Mouse (Mus musculus) C2C12 (cell line): ENCODE results near the gene Haus2. TPM values are rescaled to one million over a fixed set of nuclear protein-coding genes. Genes with fewer than 3 reads are reported as not detected.

Source experiments
- H3K27me3 ChIP-seq: one replicate; pipeline ENCODE4 v1.6.1; 2011; ENCODE audit not compliant: control insufficient read depth, insufficient read depth, insufficient read length
- H3K36me3 ChIP-seq: one replicate; pipeline ENCODE4 v1.6.1; 2011; ENCODE audit not compliant: control insufficient read depth, insufficient read depth
- H3K4me3 ChIP-seq: one replicate; pipeline ENCODE4 v1.5.1; 2011; ENCODE audit warnings: mild to moderate bottlenecking, control low read depth; ENCODE audit not compliant: poor library complexity, insufficient read depth, severe bottlenecking
- H3K79me2 ChIP-seq: one replicate; pipeline ENCODE4 v1.6.1; 2011; ENCODE audit not compliant: control insufficient read depth, insufficient read depth
- H3K79me3 ChIP-seq: one replicate; pipeline ENCODE4 v1.6.1; 2011; ENCODE audit warnings: low read depth, control low read depth
- H3ac ChIP-seq: one replicate; pipeline ENCODE3; 2011; ENCODE audit warnings: low read depth; ENCODE audit not compliant: control insufficient read depth, insufficient read length
- CEBPB ChIP-seq: IDR thresholded peaks from one replicate; pipeline ENCODE4 v1.6.1; 2011; ENCODE audit warnings: low read depth, mild to moderate bottlenecking, control low read depth, moderate library complexity
- CTCF ChIP-seq: IDR thresholded peaks from one replicate; pipeline ENCODE4 v1.5.1; 2011; ENCODE audit not compliant: control insufficient read depth, insufficient read depth, insufficient read length
- FOSL1 ChIP-seq: IDR thresholded peaks from one replicate; pipeline ENCODE4 v1.8.0; 2011; ENCODE audit warnings: mild to moderate bottlenecking, low read length; ENCODE audit not compliant: poor library complexity, insufficient read depth, severe bottlenecking
- MAX ChIP-seq: IDR thresholded peaks from one replicate; pipeline ENCODE4 v1.6.1; 2011; ENCODE audit warnings: mild to moderate bottlenecking, control low read depth
- MYOD1 ChIP-seq: IDR thresholded peaks from one replicate; pipeline ENCODE4 v1.6.1; 2011; ENCODE audit warnings: low read depth; ENCODE audit not compliant: control insufficient read depth, insufficient read length
- MYOG ChIP-seq: IDR thresholded peaks from one replicate; pipeline ENCODE4 v1.6.1; 2011; ENCODE audit not compliant: control insufficient read depth, insufficient read length; ENCODE audit errors: extremely low read depth
- USF1 ChIP-seq: IDR thresholded peaks from one replicate; pipeline ENCODE4 v1.6.1; 2011; ENCODE audit warnings: low read depth, mild to moderate bottlenecking, control low read depth, moderate library complexity
- polyA plus RNA-seq: library from polyadenylated mRNA; unstranded; fragments of >200 nt; fragmentation: generic; extraction: Trizol; gene quantifications from one replicate; pipeline ENCODE4 v1.2.1, GENCODE M21; 2012; ENCODE audit warnings: missing spikeins

The Haus2 gene
- polyA plus RNA-seq, 1 experiment, result 4.1 TPM

DNA sequence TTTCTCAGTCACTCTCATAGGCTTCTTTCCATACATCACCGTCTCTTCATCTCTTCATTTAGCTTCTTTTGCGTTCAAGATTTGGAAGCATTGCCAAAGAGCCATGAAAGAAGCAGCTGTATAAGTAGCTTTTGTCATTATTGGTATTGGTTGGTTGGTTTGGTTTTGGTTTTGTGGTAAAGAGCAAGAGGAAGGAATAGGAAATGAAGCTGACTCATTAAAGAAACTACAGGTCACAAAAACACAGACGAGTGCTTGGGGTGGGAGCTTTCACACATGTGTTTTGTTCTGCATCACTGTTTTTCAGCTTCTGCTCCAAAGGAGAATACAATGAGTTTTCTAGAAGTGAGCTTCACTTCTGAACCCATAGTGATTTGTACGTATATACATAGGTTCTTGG is 9.7 kb upstream of the Haus2 start:
- TF ChIP-seq MAX (no peak), CEBPB (no peak)
- Histone ChIP-seq H3K27me3 (no peaks in the 10 kb centered on the region), H3K36me3 (peaks cover 68% of the 10 kb centered on the region), H3K79me2 (no peaks in the 10 kb centered on the region), H3ac (no peak overlapping the region), H3K4me3 (no peak overlapping the region), H3K79me3 (no peaks in the 10 kb centered on the region)

DNA sequence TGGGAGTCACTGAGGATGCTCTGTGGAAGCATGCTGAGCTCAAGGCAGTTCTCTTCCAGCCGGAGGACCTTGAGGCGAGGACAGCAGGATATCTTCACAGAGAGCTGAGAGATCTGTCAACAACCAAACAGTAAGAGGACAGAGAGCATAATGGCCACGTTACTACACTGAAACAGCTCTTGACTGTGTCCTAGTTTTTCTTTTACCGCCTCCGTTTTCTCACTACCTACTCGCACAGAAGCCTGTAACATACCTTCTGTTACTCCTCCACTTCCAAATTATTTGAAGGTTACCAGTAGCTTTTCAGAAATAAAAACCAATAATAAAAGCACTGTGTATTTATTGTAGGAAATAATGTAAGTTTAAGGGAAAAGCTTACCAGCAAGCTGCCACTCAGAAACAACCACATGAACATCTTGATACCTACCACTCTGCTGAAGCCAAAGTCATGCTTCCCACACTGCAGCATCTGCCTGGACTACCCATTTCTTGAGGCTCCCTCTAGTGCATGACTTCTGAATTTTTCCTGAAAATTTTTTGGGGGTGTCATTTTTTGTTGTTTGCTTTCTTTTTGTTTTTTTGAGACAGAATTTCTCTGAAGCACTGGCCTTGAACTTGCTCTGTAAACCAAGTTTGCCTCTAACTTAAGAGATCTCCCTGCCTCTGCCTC is 3.0 kb upstream of the Haus2 start:
- Histone ChIP-seq H3K4me3 (no peak overlapping the region), H3ac (no peak overlapping the region), H3K27me3 (no peaks in the 10 kb centered on the region), H3K36me3 (peaks cover 23% of the 10 kb centered on the region), H3K79me3 (peaks cover 16% of the 10 kb centered on the region), H3K79me2 (peaks cover 36% of the 10 kb centered on the region)
- no peak for TF ChIP-seq MYOD1
- TF ChIP-seq FOSL1, result no peak
- TF ChIP-seq MAX, result no peak
- no peak for TF ChIP-seq CTCF
- no peak for TF ChIP-seq CEBPB
- TF ChIP-seq USF1, result no peak

DNA sequence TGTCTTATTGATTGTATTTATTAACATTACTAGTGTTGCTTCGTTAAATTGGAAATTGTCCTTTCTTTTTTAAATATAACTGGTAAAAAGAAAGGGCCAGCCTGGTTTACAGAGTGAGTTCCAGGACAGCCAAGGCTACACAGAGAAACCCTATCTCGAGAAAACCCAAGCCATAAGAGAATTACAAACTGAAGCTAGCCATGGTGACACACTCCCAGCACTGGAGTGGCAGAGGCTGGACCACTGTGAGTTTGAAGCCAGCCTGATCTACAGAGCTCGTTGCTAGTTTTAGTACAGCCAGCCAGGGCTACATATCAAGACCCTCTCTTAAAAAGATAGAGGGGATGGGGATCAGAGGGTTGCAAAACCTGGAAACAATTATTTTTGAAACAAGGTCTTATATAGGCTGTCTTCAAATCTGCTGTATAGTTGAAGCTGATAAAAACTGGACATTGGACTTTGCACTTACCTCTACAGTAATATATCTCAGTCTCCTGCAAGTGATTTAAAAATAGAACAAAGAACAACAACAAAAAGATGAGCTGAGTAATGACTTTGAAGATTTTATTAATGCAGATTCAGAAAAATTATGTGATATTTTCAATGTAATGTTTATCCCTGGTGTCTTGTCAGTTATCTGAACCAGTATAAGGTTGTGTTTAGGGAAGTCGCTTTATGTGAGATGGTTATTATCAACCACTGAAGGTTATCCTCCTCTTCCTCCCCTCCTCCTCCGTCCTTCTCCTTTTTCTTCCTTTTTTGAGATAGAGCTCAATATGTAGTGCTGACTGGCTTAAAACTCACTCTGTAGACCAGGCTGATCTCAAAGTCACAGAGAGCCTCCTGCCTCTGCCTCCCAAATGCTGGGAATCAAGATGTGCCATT is 7.3 kb downstream of the Haus2 start:
- no peak overlapping the region for H3ac ChIP-seq
- H3K79me3 ChIP-seq, result peaks cover 4% of the 10 kb centered on the region
- TF ChIP-seq FOSL1 (no peak), CEBPB (no peak), MYOD1 (no peak), MAX (no peak), MYOG (no peak)
- H3K36me3 ChIP-seq, result peaks cover 59% of the 10 kb centered on the region
- H3K27me3 ChIP-seq, result no peaks in the 10 kb centered on the region
- peaks cover 8% of the 10 kb centered on the region for H3K79me2 ChIP-seq
- H3K4me3 ChIP-seq, result no peak overlapping the region

DNA sequence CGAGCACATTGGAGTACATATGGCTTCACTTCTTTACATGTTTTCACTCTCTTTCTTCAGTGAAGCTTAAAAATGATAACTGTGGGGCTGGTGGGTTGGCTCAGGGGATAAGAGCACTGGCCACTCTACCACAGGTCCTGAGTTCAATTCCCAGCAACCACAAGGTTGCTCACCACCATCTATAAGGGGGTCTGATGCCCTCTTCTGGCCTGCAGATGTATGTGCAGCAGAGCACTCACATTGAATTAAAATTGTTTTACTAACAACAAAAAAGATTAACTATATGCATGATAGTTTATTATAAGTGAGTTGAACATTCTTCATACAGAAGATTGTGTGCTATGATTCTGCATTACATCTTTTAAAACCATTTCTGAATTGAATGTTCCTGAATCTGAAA is 10.4 kb downstream of the Haus2 start:
- no peaks in the 10 kb centered on the region for H3K79me3 ChIP-seq
- no peak overlapping the region for H3ac ChIP-seq
- no peaks in the 10 kb centered on the region for H3K79me2 ChIP-seq
- no peaks in the 10 kb centered on the region for H3K27me3 ChIP-seq
- H3K36me3 ChIP-seq, result peaks cover 41% of the 10 kb centered on the region
- no peak overlapping the region for H3K4me3 ChIP-seq
- TF ChIP-seq CTCF, result no peak
- no peak for TF ChIP-seq FOSL1
- no peak for TF ChIP-seq MAX
- TF ChIP-seq MYOD1, result no peak
- TF ChIP-seq CEBPB, result no peak
- TF ChIP-seq USF1, result no peak
- TF ChIP-seq MYOG, result no peak

DNA sequence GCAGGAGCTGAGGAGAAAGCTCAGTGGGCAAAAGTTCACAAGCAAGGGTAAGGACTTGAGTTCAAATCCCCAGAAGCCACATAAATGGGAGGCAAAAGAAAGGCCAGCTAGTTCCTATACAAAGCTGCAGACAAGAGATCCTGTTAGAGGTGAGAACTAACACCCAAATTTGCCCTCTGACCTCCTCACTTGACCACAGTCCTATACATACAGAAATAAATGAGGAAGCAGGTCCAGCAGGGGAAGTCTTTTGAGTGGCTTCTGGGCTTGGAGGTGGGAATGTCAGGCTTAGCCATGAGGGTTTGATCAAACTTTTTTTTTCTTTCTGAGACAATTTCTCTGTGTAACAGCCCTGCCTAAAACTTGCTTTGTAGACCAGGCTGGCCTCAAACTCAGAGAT is 13.7 kb downstream of the Haus2 start:
- Histone ChIP-seq H3K27me3 (no peaks in the 10 kb centered on the region), H3K4me3 (no peak overlapping the region), H3K79me3 (no peaks in the 10 kb centered on the region), H3ac (no peak overlapping the region), H3K36me3 (peaks cover 24% of the 10 kb centered on the region), H3K79me2 (no peaks in the 10 kb centered on the region)
- TF ChIP-seq MYOG (no peak), MYOD1 (no peak), USF1 (no peak), CEBPB (no peak), CTCF (no peak), MAX (no peak), FOSL1 (no peak)

DNA sequence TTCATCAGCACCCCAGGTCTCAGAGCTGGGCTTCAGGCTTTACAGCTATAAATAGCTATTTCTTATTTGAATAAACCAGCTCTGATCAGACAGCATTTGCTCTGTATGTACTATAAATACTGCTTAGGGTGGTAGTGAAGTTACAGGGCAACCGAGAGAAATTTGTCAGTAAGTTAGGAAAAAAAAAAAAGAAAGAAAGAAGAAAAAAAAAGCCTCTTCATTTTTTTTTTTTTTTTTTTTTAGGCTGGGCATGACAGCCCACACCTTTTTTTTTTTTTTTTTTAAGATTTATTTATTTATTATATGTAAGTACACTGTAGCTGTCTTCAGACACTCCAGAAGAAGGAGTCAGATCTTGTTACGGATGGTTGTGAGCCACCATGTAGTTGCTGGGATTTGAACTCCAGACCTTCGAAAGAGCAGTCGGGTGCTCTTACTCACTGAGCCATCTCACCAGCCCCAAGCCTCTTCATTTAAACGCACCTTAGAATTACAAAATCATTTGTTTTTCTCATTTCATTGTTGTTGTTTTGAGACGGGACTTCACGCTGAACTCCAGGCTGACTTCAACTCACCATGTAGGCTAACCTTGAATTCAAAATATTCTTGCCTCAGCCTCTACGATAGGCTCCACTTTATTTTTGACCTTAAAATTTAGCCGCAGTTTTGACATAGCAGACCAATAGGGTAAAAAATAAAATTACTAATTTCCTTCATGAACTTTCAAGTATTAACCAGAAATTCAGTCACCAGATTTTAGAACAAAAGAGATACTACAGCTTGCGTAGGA is 19.1 kb downstream of the Haus2 start:
- Histone ChIP-seq H3K79me2 (peaks cover 18% of the 10 kb centered on the region), H3ac (no peak overlapping the region), H3K4me3 (peak overlapping the region; percentile 15), H3K27me3 (no peaks in the 10 kb centered on the region), H3K79me3 (peaks cover 1% of the 10 kb centered on the region), H3K36me3 (no peaks in the 10 kb centered on the region)
- TF ChIP-seq MYOD1, result no peak
- TF ChIP-seq CTCF, result no peak
- TF ChIP-seq MAX, result no peak
- no peak for TF ChIP-seq USF1
- no peak for TF ChIP-seq MYOG
- TF ChIP-seq CEBPB, result no peak
- TF ChIP-seq FOSL1, result no peak
